Mouse (Mus musculus): ENCODE results near the gene C7. TPM values are rescaled to one million over a fixed set of nuclear protein-coding genes. Genes with fewer than 3 reads are reported as not detected.

The C7 gene
- total RNA-seq, 1 experiment from 2014 or later, result not detected

DNA sequence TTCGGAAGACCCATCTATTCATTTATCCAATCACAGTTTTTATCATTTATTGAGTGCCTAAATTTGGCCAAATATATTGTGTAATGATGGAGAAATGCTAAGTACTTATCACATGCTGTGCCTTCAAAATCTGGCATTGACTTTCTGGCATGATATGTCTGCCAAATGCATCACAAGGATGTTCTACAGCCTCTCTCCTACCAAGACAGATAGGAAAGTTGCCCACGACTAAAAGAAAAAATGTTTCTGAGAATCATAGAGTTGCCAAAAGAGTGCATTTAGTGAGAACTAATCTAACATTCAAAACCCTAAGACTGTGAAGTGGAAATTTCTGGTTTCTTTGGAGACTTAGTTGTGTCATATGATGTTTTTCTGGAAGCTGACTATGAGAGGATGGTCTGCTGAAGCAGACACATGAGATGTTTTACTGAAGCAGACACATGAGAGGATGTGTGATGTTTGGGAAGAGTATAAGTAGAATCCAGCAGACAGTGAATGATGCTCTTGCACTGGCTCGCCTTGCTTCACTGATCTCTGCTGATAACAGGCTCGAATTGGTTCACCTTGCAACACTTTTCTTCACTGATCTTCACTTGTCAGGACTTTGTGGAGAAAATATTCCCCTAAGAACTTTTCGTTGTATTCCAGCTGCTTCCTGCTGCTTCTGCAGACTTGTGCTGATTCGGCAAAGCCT, 59.9 kb downstream of the C7 start:
- no peak for ATAC-seq (replicated peaks; ENCODE audit: low read depth, poor library complexity, severe bottlenecking)

DNA sequence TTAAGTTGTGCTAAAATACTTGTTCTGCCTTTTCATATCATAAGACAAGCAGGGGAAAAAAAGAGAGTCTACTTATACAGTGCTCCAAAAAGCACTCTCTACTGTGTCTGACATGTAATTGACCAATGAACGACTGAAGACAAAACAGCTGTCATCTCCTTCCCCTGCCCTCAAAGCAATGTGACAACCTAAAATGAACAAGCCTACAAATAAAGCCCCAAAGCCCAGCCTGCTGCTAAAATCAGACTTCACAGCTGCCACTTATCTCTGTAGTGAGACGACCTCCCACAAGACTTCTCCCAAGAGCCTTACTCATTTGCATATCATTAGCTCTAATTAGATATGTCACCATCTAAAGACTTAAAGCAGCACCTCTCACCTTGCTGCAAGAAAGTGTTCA, 60.6 kb downstream of the C7 start:
- no peak for ATAC-seq (replicated peaks; ENCODE audit: low read depth, poor library complexity, severe bottlenecking)

DNA sequence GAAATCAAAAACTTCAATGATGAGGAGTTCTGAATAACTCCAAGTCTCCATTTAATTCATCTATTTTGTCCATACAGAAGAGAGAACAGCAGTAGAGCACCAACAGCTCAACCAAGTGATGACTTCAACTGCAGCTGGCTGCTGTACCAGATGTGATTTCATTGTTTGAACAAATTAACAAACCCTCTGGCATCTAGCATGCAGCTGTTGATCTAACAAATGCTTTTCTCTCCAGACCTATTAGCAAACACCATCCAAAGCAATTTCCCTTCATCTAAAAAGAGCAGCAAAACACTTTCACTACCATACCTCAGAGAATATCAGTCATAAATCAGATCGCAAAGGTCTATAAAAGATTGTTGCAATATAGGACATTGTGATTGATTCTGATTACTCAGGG, 90.2 kb downstream of the C7 start:
- ATAC-seq (replicated peaks; ENCODE audit: low read depth, poor library complexity, severe bottlenecking), result no peak

Other genes with a start within 250 kb of the C7 start
- not detected in 2 replicates for gene Mroh2b, start 165.0 kb downstream of the C7 start, total RNA-seq (2017)
- gene Card6, start 44.8 kb upstream of the C7 start, total RNA-seq (2017), result 0.41 and 0.68 TPM in 2 replicates
- 2,045 and 2,619 TPM in 2 replicates for gene Rpl37, start 52.9 kb upstream of the C7 start, total RNA-seq (2017)
- gene Prkaa1, start 80.1 kb upstream of the C7 start, total RNA-seq (2017), result 31.5 and 39.9 TPM in 2 replicates
- 49.6 and 50.2 TPM in 2 replicates for gene Ttc33, start 121.8 kb upstream of the C7 start, total RNA-seq (2017)
- gene Ptger4, start 180.4 kb upstream of the C7 start, total RNA-seq (2017), result 8.3 and 10.3 TPM in 2 replicates

Data from common myeloid progenitor, adult 5-6 weeks (primary cell).